Mouse (Mus musculus): ENCODE data around the gene Add3. TPM values are rescaled to one million over a fixed set of nuclear protein-coding genes. Genes with fewer than 3 reads are reported as not detected.

Add3 gene
- polyA plus RNA-seq, 1 experiment from 2014 or later: 52.4 TPM

- 77% methylated on average over 8 of the region's 8 CpGs for WGBS
- Histone ChIP-seq H3K27ac (replicated peaks) (no peak overlapping the region), H3K27me3 (ENCODE audit: control insufficient read depth, insufficient read depth, low read length) (no peaks in the 10 kb centered on the region), H3K9ac (ENCODE audit: low read length) (no peak overlapping the region), H3K36me3 (ENCODE audit: control insufficient read depth, insufficient read depth, low read length) (no peaks in the 10 kb centered on the region), H3K4me3 (ENCODE audit: low read depth, low read length) (no peak overlapping the region), H3K9me3 (ENCODE audit: control insufficient read depth, low read length) (no peaks in the 10 kb centered on the region), H3K4me2 (replicated peaks; ENCODE audit: low read depth) (no peak overlapping the region), H3K4me1 (replicated peaks; ENCODE audit: control insufficient read depth, insufficient read depth) (no peaks in the 10 kb centered on the region)
- TF ChIP-seq EP300 (optimal IDR thresholded peaks at IDR 0.05): no peak
- no peak for TF ChIP-seq CTCF (IDR thresholded peaks at IDR 0.05; ENCODE audit: low read depth)
- no peak for ATAC-seq (ENCODE audit: low FRiP score, low TSS enrichment)
- DNase-seq (ENCODE audit: low spot score): no peak
Measured at GRCm38 (mm10) chr19:53119255-53119795, 20.9 kb upstream of the Add3 start.

- TF ChIP-seq CTCF (IDR thresholded peaks at IDR 0.05; ENCODE audit: low read depth) (no peak), EP300 (optimal IDR thresholded peaks at IDR 0.05) (no peak)
- Histone ChIP-seq H3K4me2 (replicated peaks; ENCODE audit: low read depth) (no peak overlapping the region), H3K4me1 (replicated peaks; ENCODE audit: control insufficient read depth, insufficient read depth) (no peaks in the 10 kb centered on the region), H3K4me3 (ENCODE audit: low read depth, low read length) (no peak overlapping the region), H3K36me3 (ENCODE audit: control insufficient read depth, insufficient read depth, low read length) (no peaks in the 10 kb centered on the region), H3K9ac (ENCODE audit: low read length) (no peak overlapping the region), H3K9me3 (ENCODE audit: control insufficient read depth, low read length) (no peaks in the 10 kb centered on the region), H3K27me3 (ENCODE audit: control insufficient read depth, insufficient read depth, low read length) (no peaks in the 10 kb centered on the region), H3K27ac (replicated peaks) (no peak overlapping the region)
- WGBS: 68% methylated on average over 3 of the region's 3 CpGs
- DNase-seq (ENCODE audit: low spot score): no peak
- ATAC-seq (ENCODE audit: low FRiP score, low TSS enrichment): no peak
Measured at GRCm38 (mm10) chr19:53120483-53120882, 19.8 kb upstream of the Add3 start.

- Histone ChIP-seq H3K9me3 (ENCODE audit: control insufficient read depth, low read length) (no peaks in the 10 kb centered on the region), H3K36me3 (ENCODE audit: control insufficient read depth, insufficient read depth, low read length) (no peaks in the 10 kb centered on the region), H3K27ac (replicated peaks) (no peak overlapping the region), H3K4me1 (replicated peaks; ENCODE audit: control insufficient read depth, insufficient read depth) (no peaks in the 10 kb centered on the region), H3K9ac (ENCODE audit: low read length) (no peak overlapping the region), H3K4me3 (ENCODE audit: low read depth, low read length) (no peak overlapping the region), H3K27me3 (ENCODE audit: control insufficient read depth, insufficient read depth, low read length) (no peaks in the 10 kb centered on the region), H3K4me2 (replicated peaks; ENCODE audit: low read depth) (no peak overlapping the region)
- DNase-seq (ENCODE audit: low spot score) (no peak), ATAC-seq (ENCODE audit: low FRiP score, low TSS enrichment) (no peak)
- 54% methylated on average over 6 of the region's 6 CpGs for WGBS
- TF ChIP-seq CTCF (IDR thresholded peaks at IDR 0.05; ENCODE audit: low read depth) (no peak), EP300 (optimal IDR thresholded peaks at IDR 0.05) (no peak)
Measured at GRCm38 (mm10) chr19:53122641-53123241, 17.5 kb upstream of the Add3 start.

GRCm38 (mm10) chr19:53123301-53123700 lies 16.9 kb upstream of the Add3 start:
- ATAC-seq (ENCODE audit: low FRiP score, low TSS enrichment) (no peak), DNase-seq (ENCODE audit: low spot score) (no peak)
- 58% methylated on average over 5 of the region's 5 CpGs for WGBS
- Histone ChIP-seq H3K9ac (ENCODE audit: low read length) (no peak overlapping the region), H3K4me3 (ENCODE audit: low read depth, low read length) (no peak overlapping the region), H3K27me3 (ENCODE audit: control insufficient read depth, insufficient read depth, low read length) (no peaks in the 10 kb centered on the region), H3K9me3 (ENCODE audit: control insufficient read depth, low read length) (no peaks in the 10 kb centered on the region), H3K4me2 (replicated peaks; ENCODE audit: low read depth) (no peak overlapping the region), H3K27ac (replicated peaks) (no peak overlapping the region), H3K36me3 (ENCODE audit: control insufficient read depth, insufficient read depth, low read length) (no peaks in the 10 kb centered on the region), H3K4me1 (replicated peaks; ENCODE audit: control insufficient read depth, insufficient read depth) (no peaks in the 10 kb centered on the region)
- TF ChIP-seq CTCF (IDR thresholded peaks at IDR 0.05; ENCODE audit: low read depth) (no peak), EP300 (optimal IDR thresholded peaks at IDR 0.05) (no peak)

GRCm38 (mm10) chr19:53125679-53126078 lies 14.6 kb upstream of the Add3 start:
- ATAC-seq (ENCODE audit: low FRiP score, low TSS enrichment): no peak
- 71% methylated on average over 2 of the region's 2 CpGs for WGBS

GRCm38 (mm10) chr19:53126546-53126945 lies 13.7 kb upstream of the Add3 start:
- H3K9me3 ChIP-seq (ENCODE audit: control insufficient read depth, low read length): no peaks in the 10 kb centered on the region
- no peaks in the 10 kb centered on the region for H3K27me3 ChIP-seq (ENCODE audit: control insufficient read depth, insufficient read depth, low read length)
- ATAC-seq (ENCODE audit: low FRiP score, low TSS enrichment) (no peak), DNase-seq (ENCODE audit: low spot score) (no peak)
- 83% methylated on average over 4 of the region's 4 CpGs for WGBS
- H3K36me3 ChIP-seq (ENCODE audit: control insufficient read depth, insufficient read depth, low read length): no peaks in the 10 kb centered on the region
- TF ChIP-seq CTCF (IDR thresholded peaks at IDR 0.05; ENCODE audit: low read depth) (no peak), EP300 (optimal IDR thresholded peaks at IDR 0.05) (no peak)
- H3K9ac ChIP-seq (ENCODE audit: low read length): no peak overlapping the region
- no peak overlapping the region for H3K4me3 ChIP-seq (ENCODE audit: low read depth, low read length)
- no peak overlapping the region for H3K4me2 ChIP-seq (replicated peaks; ENCODE audit: low read depth)
- no peaks in the 10 kb centered on the region; the same call in 1 of the 2 replicates for H3K4me1 ChIP-seq (replicated peaks; ENCODE audit: control insufficient read depth, insufficient read depth)
- H3K27ac ChIP-seq (replicated peaks): no peak overlapping the region

More at GRCm38 (mm10) chr19:53125679-53126078, 14.6 kb upstream of the Add3 start:
- Histone ChIP-seq H3K4me2 (replicated peaks; ENCODE audit: low read depth) (no peak overlapping the region), H3K9ac (ENCODE audit: low read length) (no peak overlapping the region), H3K4me3 (ENCODE audit: low read depth, low read length) (no peak overlapping the region), H3K27ac (replicated peaks) (no peak overlapping the region), H3K36me3 (ENCODE audit: control insufficient read depth, insufficient read depth, low read length) (no peaks in the 10 kb centered on the region), H3K27me3 (ENCODE audit: control insufficient read depth, insufficient read depth, low read length) (no peaks in the 10 kb centered on the region), H3K9me3 (ENCODE audit: control insufficient read depth, low read length) (no peaks in the 10 kb centered on the region), H3K4me1 (replicated peaks; ENCODE audit: control insufficient read depth, insufficient read depth) (no peaks in the 10 kb centered on the region; the same call in 1 of the 2 replicates)
- DNase-seq (ENCODE audit: low spot score): no peak
- TF ChIP-seq CTCF (IDR thresholded peaks at IDR 0.05; ENCODE audit: low read depth) (no peak), EP300 (optimal IDR thresholded peaks at IDR 0.05) (no peak)
